Comparison of ENCODE assay signal across 8 mouse cellular contexts in genomic region chr15:28187472-28188360, GRCm38 (mm10). TPM values are rescaled to one million over a fixed set of nuclear protein-coding genes. Genes with fewer than 3 reads are reported as not detected.
DNase-seq lines count a peak whose midpoint lies in the region; ATAC-seq lines count a peak whose summit lies in the region.

No protein-coding gene starts in this region.

- no peak overlapping the region; the same call in 1 of the 2 replicates for H3K27ac ChIP-seq in hindbrain, embryonic 15.5 days (replicated peaks)
- no peak overlapping the region for H3K27ac ChIP-seq in midbrain, embryonic 11.5 days (ENCODE audit: low read depth, low read length)

- H3K4me2 ChIP-seq in hindbrain, embryonic 15.5 days: peak overlapping the region; percentile 45
- H3K4me2 ChIP-seq in midbrain, embryonic 11.5 days: no peak overlapping the region

- no peak overlapping the region for H3K4me3 ChIP-seq in hindbrain, embryonic 15.5 days
- H3K4me3 ChIP-seq in midbrain, embryonic 11.5 days (ENCODE audit: low read depth, low read length): no peak overlapping the region

- no peaks in the 10 kb centered on the region for H3K36me3 ChIP-seq in hindbrain, embryonic 15.5 days
- no peaks in the 10 kb centered on the region for H3K36me3 ChIP-seq in midbrain, embryonic 11.5 days (ENCODE audit: control insufficient read depth, insufficient read depth, low read length)

- DNase-seq in T-cell, adult 2 months (ENCODE audit: low spot score): peak; percentile 53
- DNase-seq in cerebellum, postnatal 14 days: peak; percentile 92 to 94
- peak; percentile 43 for DNase-seq in gastrocnemius, adult 18-20 months (ENCODE audit: low spot score)
- peak; percentile 67 to 75 for DNase-seq in layer of hippocampus, postnatal 36 days
- DNase-seq in midbrain, embryonic 11.5 days (ENCODE audit: low spot score, missing footprints): peak; percentile 94
- DNase-seq in right cerebral cortex, postnatal 4 days: peak; percentile 96

- no peak overlapping the region for H3K9ac ChIP-seq in hindbrain, embryonic 15.5 days
- H3K9ac ChIP-seq in midbrain, embryonic 11.5 days (ENCODE audit: low read length): no peak overlapping the region

- peak; percentile 87 for ATAC-seq in hindbrain, embryonic 15.5 days (ENCODE audit: low FRiP score, low read depth)
- ATAC-seq in midbrain, embryonic 11.5 days (ENCODE audit: low FRiP score): peak; percentile 79
- ATAC-seq in erythroblast, adult 5-6 weeks (replicated peaks; ENCODE audit: low FRiP score, poor library complexity, severe bottlenecking): no peak

- H3K9me3 ChIP-seq in hindbrain, embryonic 15.5 days: no peaks in the 10 kb centered on the region
- H3K9me3 ChIP-seq in midbrain, embryonic 11.5 days (ENCODE audit: control insufficient read depth, low read length): no peaks in the 10 kb centered on the region

- no peaks in the 10 kb centered on the region for H3K4me1 ChIP-seq in hindbrain, embryonic 15.5 days (replicated peaks)
- no peaks in the 10 kb centered on the region for H3K4me1 ChIP-seq in midbrain, embryonic 11.5 days (ENCODE audit: control insufficient read depth, insufficient read depth, low read length)

- WGBS in hindbrain, embryonic 15.5 days: 23% methylated on average over 22 of the region's 22 CpGs
- WGBS in midbrain, embryonic 11.5 days: 26% methylated on average over 22 of the region's 22 CpGs

- H3K27me3 ChIP-seq in hindbrain, embryonic 15.5 days: no peaks in the 10 kb centered on the region; the same call in 1 of the 2 replicates
- H3K27me3 ChIP-seq in midbrain, embryonic 11.5 days (ENCODE audit: control insufficient read depth, insufficient read depth, low read length): no peaks in the 10 kb centered on the region

RNA-seq across cellular contexts. Expression of gene Dnah5, which starts 15.8 kb away (rescaled TPM):
- total RNA-seq in gastrocnemius, adult 18-20 months (2021): under 1 TPM in 1 of 2 experiments, not detected in 1; 0.02 TPM
- 0.14 TPM in 2 replicates for polyA plus RNA-seq in hindbrain, embryonic 15.5 days (2015; fragmentation: Nextera tagmentation; extraction: Ambion mirVana)
- total RNA-seq in layer of hippocampus, postnatal 36 days (2021): 1 to 10 TPM; 3.4 to 3.7 TPM
- 0.30 and 0.33 TPM in 2 replicates for polyA plus RNA-seq in midbrain, embryonic 11.5 days (2014; fragmentation: Nextera tagmentation; extraction: Ambion mirVana)
- not detected in 2 replicates for total RNA-seq in erythroblast, adult 5-6 weeks (2015; ENCODE audit: low replicate concordance)
- not detected in 2 replicates for total RNA-seq in erythroblast, adult 5-6 weeks (2017; ENCODE audit: low replicate concordance)

Comparison
In these comparisons a context has a peak if more than half of its experiments do, and no peak if none do; other contexts are left out.
1. DNase-seq: peak in every context shown above with its lines; median percentile 96 in right cerebral cortex, postnatal 4 days; 94 in midbrain, embryonic 11.5 days; 93 in cerebellum, postnatal 14 days; 71 in layer of hippocampus, postnatal 36 days; 53 in T-cell, adult 2 months; 43 in gastrocnemius, adult 18-20 months.
2. RNA of gene Dnah5, which starts 15.8 kb away (total RNA-seq): 3.4 to 3.7 TPM in layer of hippocampus, postnatal 36 days; 0.02 TPM in gastrocnemius, adult 18-20 months and not detected in erythroblast, adult 5-6 weeks; every median in the first group is over 4 times any median in the second.